Mouse (Mus musculus) layer of hippocampus, postnatal 14 days (tissue): Measurements from ENCODE around the gene Mthfd2. TPM values are rescaled to one million over a fixed set of nuclear protein-coding genes. Genes with fewer than 3 reads are reported as not detected.

ENCODE experiments used
- DNase-seq, 2 experiments: peaks; one replicate each; pipeline ENCODE4 v3.0.0; 2021 to 2022; ENCODE audit warnings: low spot score in 2 of 2, mixed read lengths in 1 of 2
- total RNA-seq, 2 experiments: library from RNA; stranded (reverse); gene quantifications; 2 replicates each; pipeline ENCODE4 v1.2.3; 2021

The Mthfd2 gene
- total RNA-seq, 2 experiments from 2014 or later = 8.5 to 10.5 TPM

GRCm38 (mm10) chr6:83273733-83274132 lies 52.0 kb downstream of the Mthfd2 start:
- DNase-seq = no peak

GRCm38 (mm10) chr6:83268144-83269010 lies 57.3 kb downstream of the Mthfd2 start:
- peak; percentile 90 to 91 for DNase-seq

GRCm38 (mm10) chr6:83267616-83268015 lies 58.1 kb downstream of the Mthfd2 start:
- DNase-seq = peak in 1 of 2 experiments; percentile 6

GRCm38 (mm10) chr6:83265653-83266052 lies 60.1 kb downstream of the Mthfd2 start:
- no peak for DNase-seq

- DNase-seq = no peak
Observed at GRCm38 (mm10) chr6:83265253-83265652, 60.5 kb downstream of the Mthfd2 start.

- no peak for DNase-seq
Observed at GRCm38 (mm10) chr6:83264516-83264915, 61.2 kb downstream of the Mthfd2 start.

Other genes starting within 250 kb of the Mthfd2 start
- gene Pcgf1, start 248.0 kb downstream of the Mthfd2 start, total RNA-seq = 10 to 100 TPM; 23.3 to 27.0 TPM
- not detected for gene Lbx2, start 239.5 kb downstream of the Mthfd2 start, total RNA-seq
- gene Ccdc142, start 224.3 kb downstream of the Mthfd2 start, total RNA-seq = 10 to 100 TPM in 1 of 2 experiments, 1 to 10 TPM in 1; 6.8 to 11.7 TPM
- gene Gm42688, start 224.3 kb downstream of the Mthfd2 start, total RNA-seq = 1 to 10 TPM; 5.2 to 6.4 TPM
- 10 to 100 TPM; 62.5 to 62.7 TPM for gene Mrpl53, start 216.9 kb downstream of the Mthfd2 start, total RNA-seq
- gene Mogs, start 210.4 kb downstream of the Mthfd2 start, total RNA-seq = 10 to 100 TPM; 22.0 to 27.2 TPM
- gene Wbp1, start 204.3 kb downstream of the Mthfd2 start, total RNA-seq = 10 to 100 TPM; 66.7 to 72.6 TPM
- 10 to 100 TPM; 24.1 TPM for gene Ino80b, start 200.5 kb downstream of the Mthfd2 start, total RNA-seq
- 10 to 100 TPM; 61.2 to 65.1 TPM for gene Rtkn, start 190.4 kb downstream of the Mthfd2 start, total RNA-seq
- gene Wdr54, start 169.5 kb downstream of the Mthfd2 start, total RNA-seq = 10 to 100 TPM; 24.4 to 26.0 TPM
- gene 1700003E16Rik, start 169.5 kb downstream of the Mthfd2 start, total RNA-seq = 10 to 100 TPM; 20.4 to 21.1 TPM
- gene Dctn1, start 160.0 kb downstream of the Mthfd2 start, total RNA-seq = 100 to 1,000 TPM; 358 to 382 TPM
- 10 to 100 TPM in 1 of 2 experiments, under 1 TPM in 1; 0.41 to 11.9 TPM for gene Slc4a5, start 106.1 kb downstream of the Mthfd2 start, total RNA-seq
- gene Mob1a, start 108 bp upstream of the Mthfd2 start, total RNA-seq = 10 to 100 TPM; 22.1 to 23.1 TPM
- gene Bola3, start 23.2 kb upstream of the Mthfd2 start, total RNA-seq = 10 to 100 TPM; 45.4 to 54.7 TPM
- 100 to 1,000 TPM in 1 of 2 experiments, 10 to 100 TPM in 1; 97.1 to 102 TPM for gene Tet3, start 133.2 kb upstream of the Mthfd2 start, total RNA-seq
- gene Dguok, start 181.1 kb upstream of the Mthfd2 start, total RNA-seq = 10 to 100 TPM; 28.1 to 28.7 TPM
- gene Actg2, start 210.4 kb upstream of the Mthfd2 start, total RNA-seq = under 1 TPM in 1 of 2 experiments, not detected in 1; 0.51 TPM
- gene Stambp, start 246.8 kb upstream of the Mthfd2 start, total RNA-seq = 10 to 100 TPM; 31.7 to 36.2 TPM